Mouse (Mus musculus) erythroblast, embryonic 14.5 days (primary cell): ENCODE measurements around the gene Gas6. TPM values are rescaled to one million over a fixed set of nuclear protein-coding genes. Genes with fewer than 3 reads are reported as not detected.

ENCODE experiments used
- H3K27me3 ChIP-seq: 2 replicates; pipeline ENCODE4 v1.6.1; 2012; ENCODE audit warnings: inconsistent platforms; ENCODE audit not compliant: control insufficient read depth
- H3K36me3 ChIP-seq: 2 replicates; pipeline ENCODE4 v1.6.1; 2012; ENCODE audit warnings: mild to moderate bottlenecking, inconsistent platforms; ENCODE audit not compliant: control insufficient read depth
- H3K4me1 ChIP-seq: 2 replicates; pipeline ENCODE4 v1.6.1; 2012; ENCODE audit warnings: inconsistent platforms; ENCODE audit not compliant: control insufficient read depth
- H3K4me3 ChIP-seq: replicated peaks from 2 replicates; pipeline ENCODE3; 2012; ENCODE audit warnings: moderate library complexity, mild to moderate bottlenecking, inconsistent platforms
- H3K9me3 ChIP-seq: 2 replicates; pipeline ENCODE4 v1.6.1; 2012; ENCODE audit warnings: low read length, inconsistent platforms, mixed read lengths; ENCODE audit not compliant: control insufficient read depth
- GATA1 ChIP-seq: IDR thresholded peaks from 2 replicates; pipeline ENCODE4 v1.6.1; 2012; ENCODE audit warnings: low read length, inconsistent platforms, mixed read lengths
- TAL1 ChIP-seq: IDR thresholded peaks from 3 replicates; pipeline ENCODE4 v1.6.1; 2012; ENCODE audit warnings: low read length, inconsistent platforms, mixed read lengths
- polyA plus RNA-seq: library from polyadenylated mRNA; stranded (reverse); fragments of >175 nt; gene quantifications from 2 replicates; pipeline ENCODE4 v1.2.3, GENCODE M21; 2012

Gene Gas6
- polyA plus RNA-seq, 1 experiment: 0.04 TPM

DNA sequence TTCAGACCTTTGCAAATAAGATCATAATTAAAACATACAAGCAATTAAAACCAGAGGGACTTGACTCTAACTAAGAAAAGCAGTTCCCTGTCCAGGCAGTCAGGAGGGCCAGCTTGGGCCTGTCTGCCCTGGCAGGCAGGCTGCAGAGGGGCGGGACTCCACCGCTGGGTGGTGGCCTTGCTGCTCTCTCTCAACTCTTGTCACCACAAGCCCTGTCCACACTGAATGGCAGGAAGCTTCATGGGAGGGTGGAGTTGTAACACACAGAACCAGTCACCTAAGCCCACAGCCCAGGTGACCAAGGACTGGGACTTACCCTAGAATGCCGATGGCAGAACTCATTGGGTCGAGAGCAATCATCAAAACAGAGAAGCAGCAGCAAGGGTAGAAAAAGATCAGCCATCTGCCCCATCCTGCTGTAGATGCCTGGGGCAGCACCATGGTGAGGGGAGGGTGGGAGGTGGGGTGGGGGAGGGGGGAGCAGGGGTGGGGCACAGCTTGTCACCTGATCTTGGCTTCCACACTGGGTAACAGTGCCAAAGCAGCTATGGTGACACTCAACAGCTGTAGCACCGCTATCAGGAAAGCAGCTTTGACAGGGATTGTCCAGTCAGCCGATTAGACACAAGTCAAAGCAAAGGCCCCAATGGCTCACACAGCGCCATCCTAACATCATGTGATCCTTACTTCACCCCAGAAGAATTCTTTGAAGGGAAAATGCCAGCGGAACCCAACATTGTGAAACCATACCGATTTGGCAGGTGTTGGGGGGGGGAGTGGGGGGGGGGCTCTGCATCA is 1.9 kb downstream of the Gas6 start:
- Histone ChIP-seq H3K27me3 (peaks cover 44% of the 10 kb centered on the region), H3K4me3 (no peak overlapping the region), H3K9me3 (no peaks in the 10 kb centered on the region; the same call in 1 of the 2 replicates), H3K4me1 (peaks cover 5% of the 10 kb centered on the region), H3K36me3 (no peaks in the 10 kb centered on the region)
- no peak for TF ChIP-seq GATA1
- TF ChIP-seq TAL1: no peak

DNA sequence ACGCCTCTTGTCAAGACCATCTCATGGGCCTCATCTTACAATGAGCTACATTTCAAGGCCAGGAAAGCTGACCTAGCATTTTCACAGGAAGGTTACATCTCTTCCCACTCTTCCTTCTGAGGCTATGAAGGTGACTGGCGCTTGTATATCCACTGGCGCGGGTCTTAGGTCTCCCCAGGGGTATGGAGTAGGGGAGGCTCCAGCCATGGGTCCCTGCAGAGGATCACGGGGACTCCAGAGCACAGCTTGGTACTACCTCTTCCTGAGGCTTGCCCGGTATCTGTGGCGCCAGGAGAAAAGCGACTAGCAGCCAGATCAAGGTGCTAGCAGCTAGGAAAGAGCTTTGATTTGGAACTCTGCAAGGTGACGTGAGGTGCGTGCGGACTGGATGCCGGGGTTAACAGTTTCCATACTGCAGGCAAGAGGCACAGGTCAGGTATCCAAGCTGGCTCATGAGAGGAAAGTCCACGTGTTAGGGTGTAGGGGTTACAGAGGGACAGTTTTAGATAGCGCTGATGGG is 2.7 kb downstream of the Gas6 start:
- TF ChIP-seq GATA1 (no peak), TAL1 (no peak)
- peaks cover 5% of the 10 kb centered on the region for H3K4me1 ChIP-seq
- no peak overlapping the region for H3K4me3 ChIP-seq
- H3K9me3 ChIP-seq: no peaks in the 10 kb centered on the region; the same call in 1 of the 2 replicates
- peaks cover 44% of the 10 kb centered on the region for H3K27me3 ChIP-seq
- no peaks in the 10 kb centered on the region for H3K36me3 ChIP-seq

DNA sequence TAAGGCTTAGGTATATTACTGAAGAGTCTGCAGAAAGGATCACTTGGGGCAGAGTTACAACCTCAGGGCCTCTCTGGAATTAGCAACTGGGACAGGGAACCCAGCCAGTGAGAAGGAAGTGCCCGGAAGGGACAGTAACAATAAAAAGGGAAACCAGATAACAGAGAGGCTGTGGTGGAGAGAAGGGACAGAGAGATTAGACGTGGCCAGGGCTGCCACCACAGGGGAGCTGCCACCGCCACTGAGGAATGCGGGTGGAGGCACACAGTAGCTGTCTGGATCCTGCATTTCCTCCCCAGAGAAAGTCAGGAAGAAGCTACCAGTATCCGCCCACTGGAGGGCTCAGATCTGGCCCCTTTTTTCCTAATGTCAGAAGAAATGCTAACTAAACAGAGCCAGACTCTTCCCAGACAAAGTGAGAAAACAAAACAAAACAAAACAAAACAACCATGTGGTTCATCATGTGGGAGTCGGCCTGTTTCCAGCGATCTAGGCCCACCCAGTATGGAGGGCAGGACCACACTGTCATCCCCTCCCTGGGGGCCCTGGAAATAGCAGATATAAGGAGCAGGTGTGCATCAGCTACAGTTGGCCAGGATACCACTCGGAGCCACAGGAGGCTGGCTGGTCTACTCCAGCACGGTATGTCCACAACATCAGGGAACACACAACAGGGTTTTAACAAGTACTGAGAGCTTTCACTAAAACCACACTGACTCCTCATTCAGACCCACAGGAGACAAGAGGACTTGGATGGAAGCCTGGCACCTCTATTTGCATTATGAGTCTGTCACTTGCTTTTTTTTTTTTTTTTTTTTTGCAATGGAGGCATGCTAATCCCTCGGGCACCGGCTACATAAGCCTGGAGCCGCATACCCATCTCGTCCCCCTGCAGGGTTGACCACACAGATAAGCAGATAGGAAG is 4.0 kb downstream of the Gas6 start:
- Histone ChIP-seq H3K4me3 (no peak overlapping the region), H3K36me3 (no peaks in the 10 kb centered on the region), H3K4me1 (peaks cover 5% of the 10 kb centered on the region), H3K27me3 (peaks cover 42% of the 10 kb centered on the region), H3K9me3 (no peaks in the 10 kb centered on the region; the same call in 1 of the 2 replicates)
- TF ChIP-seq GATA1 (no peak), TAL1 (no peak)

DNA sequence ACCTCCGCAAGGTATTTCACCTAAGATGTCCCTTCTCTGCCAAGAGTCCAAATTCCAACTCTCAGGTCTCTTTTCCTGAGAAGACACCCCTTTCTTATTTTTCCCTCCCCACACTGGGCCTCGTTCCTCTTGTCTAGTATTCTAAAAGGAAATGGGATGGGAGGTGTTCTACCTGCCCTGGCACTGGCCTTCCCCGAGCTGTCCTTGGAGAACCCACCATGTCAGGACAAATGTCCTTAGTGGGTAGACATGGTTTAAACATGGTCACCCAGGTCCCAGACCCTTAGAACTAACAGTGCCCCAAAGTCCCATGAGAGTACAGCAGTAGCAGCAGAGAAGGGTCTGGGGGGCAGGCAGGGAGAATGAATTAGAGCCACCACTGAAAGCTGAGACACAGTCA is 4.9 kb downstream of the Gas6 start:
- H3K27me3 ChIP-seq: peaks cover 33% of the 10 kb centered on the region
- H3K4me3 ChIP-seq: no peak overlapping the region
- peaks cover 5% of the 10 kb centered on the region for H3K4me1 ChIP-seq
- H3K36me3 ChIP-seq: no peaks in the 10 kb centered on the region
- H3K9me3 ChIP-seq: no peaks in the 10 kb centered on the region; the same call in 1 of the 2 replicates
- TF ChIP-seq GATA1: no peak

DNA sequence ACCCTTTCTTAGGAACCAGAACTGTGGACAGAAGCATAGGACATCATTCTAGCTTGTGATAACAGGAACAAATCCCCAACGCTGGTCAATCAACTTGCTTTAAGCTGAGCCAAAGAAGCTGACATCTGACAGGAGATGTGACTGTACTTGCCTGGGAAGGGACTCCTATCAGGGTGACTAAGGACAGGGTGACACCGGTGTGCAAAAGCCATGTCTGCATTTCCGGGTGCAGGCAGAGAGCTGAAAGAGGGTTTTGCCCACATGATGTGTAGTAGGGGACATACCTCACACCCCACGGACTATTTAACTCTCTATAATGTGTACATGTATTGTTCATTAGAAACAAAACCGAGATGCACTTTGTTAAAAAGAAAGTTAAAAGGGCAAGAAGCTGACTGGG is 11.1 kb downstream of the Gas6 start:
- no peaks in the 10 kb centered on the region for H3K9me3 ChIP-seq
- no peaks in the 10 kb centered on the region for H3K36me3 ChIP-seq
- no peak for TF ChIP-seq TAL1
- no peak for TF ChIP-seq GATA1
- H3K4me1 ChIP-seq: no peaks in the 10 kb centered on the region
- no peak overlapping the region for H3K4me3 ChIP-seq
- H3K27me3 ChIP-seq: no peaks in the 10 kb centered on the region

DNA sequence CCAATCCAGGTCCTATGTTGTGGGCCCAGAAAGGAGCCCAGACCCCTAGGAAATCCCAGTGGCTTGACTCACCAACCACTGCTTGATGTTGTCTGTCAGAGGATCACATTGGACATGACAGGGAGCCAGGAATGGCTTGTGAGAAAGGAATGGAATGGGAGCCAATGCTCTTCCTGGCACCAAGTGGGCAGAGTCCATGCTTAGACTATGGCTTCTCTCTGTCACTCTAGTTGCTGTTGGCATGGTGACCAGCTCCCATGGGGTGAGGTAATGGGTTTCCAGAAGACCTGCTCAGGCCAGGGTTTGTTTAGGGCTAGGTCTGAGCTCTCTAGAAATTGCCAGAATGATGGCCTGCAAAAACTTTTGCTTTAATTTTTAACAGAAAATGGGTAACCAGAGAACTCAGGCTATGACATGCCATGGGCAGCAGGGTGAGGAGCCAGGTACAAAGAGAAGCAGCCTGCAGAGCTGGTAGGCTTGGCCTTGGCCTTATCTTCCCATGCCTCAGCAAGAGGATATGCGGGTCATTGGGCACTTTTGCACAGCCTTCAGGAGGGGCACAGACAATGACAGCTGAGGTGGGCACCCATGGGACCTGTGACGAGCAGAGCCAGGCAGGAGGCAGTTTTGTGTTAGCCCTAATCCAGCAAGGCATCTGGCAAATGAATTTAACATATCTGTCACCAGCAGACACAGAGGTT is 12.0 kb downstream of the Gas6 start:
- no peaks in the 10 kb centered on the region for H3K4me1 ChIP-seq
- H3K36me3 ChIP-seq: no peaks in the 10 kb centered on the region
- no peaks in the 10 kb centered on the region for H3K9me3 ChIP-seq
- TF ChIP-seq GATA1 (no peak), TAL1 (no peak)
- H3K27me3 ChIP-seq: no peaks in the 10 kb centered on the region
- H3K4me3 ChIP-seq: no peak overlapping the region

DNA sequence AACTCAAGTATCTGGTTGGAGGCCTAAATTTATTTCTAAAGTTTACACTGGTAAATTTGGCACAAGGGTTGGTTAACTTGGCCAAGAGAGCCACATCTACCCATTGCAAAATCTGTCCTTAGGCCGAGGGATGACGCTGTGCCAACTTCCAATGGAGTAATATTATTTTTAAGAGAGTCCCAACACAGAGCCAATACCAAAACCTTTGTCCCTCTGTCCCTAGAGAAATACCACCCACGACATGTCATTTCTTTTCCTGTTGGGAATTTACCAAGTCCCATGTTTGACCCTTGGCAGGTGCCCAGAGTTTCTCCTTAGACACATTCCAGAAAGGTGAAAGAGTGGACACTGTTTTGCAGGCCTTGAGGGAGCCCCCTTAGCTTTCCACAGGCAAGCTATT is 12.7 kb downstream of the Gas6 start:
- Histone ChIP-seq H3K4me1 (no peaks in the 10 kb centered on the region), H3K9me3 (no peaks in the 10 kb centered on the region), H3K27me3 (no peaks in the 10 kb centered on the region), H3K4me3 (no peak overlapping the region), H3K36me3 (no peaks in the 10 kb centered on the region)
- TF ChIP-seq GATA1 (no peak), TAL1 (no peak)

DNA sequence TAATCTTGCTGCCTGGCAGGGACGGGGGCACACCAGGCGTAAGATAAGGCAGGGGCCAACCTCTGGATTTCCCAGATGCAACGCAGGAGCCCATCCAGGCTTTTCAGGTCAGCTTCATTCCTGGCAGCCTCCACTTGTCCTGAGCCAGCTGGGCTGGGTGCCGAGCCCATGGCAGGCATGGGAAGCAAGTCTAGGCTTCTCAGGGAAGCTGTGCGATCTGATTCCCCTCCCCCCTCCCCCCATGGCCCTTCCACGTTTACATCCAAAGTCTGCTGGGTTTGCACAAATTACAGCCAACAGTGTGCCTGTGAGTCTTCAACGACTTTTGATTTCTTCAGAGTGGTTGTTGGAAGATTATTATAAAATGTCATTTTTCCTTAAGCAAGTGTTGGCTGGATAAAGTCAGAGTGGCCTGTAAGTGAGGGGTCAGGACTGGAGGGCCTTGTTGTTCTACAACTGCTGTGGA is 13.2 kb downstream of the Gas6 start:
- H3K36me3 ChIP-seq: no peaks in the 10 kb centered on the region
- no peaks in the 10 kb centered on the region for H3K9me3 ChIP-seq
- TF ChIP-seq GATA1 (no peak), TAL1 (no peak)
- no peaks in the 10 kb centered on the region for H3K27me3 ChIP-seq
- H3K4me3 ChIP-seq: no peak overlapping the region
- no peaks in the 10 kb centered on the region for H3K4me1 ChIP-seq
